Mouse (Mus musculus) cerebellum, postnatal 10 days (tissue): ENCODE data around the gene Resp18.

Experiments used
- DNase-seq, 2 experiments: peaks; one replicate each; pipeline ENCODE4 v3.0.0; 2021; ENCODE audit warnings: mixed read lengths in 2 of 2

The Resp18 gene

DNA sequence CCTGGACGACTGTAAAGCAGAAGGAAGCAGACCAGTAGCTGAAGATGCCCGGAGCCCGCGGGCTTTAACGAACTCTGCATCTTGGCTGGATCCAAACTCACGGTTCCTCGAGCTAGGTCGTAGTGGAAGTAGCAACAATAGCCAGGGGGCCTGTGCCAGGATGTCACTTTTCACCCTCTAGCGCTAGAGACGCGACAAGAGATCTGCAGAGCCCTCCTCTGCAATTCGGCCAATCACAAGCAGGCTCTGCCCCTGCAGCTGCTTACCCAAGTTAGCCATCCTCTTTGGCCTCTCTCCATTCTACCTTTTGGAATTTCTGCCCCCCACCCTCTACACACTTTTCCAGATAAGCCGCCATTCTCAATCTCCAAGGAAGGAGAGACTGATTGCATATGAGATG lies at the start of gene Resp18:
TSS of gene Resp18 (minus strand) at position 188 of the 400 bp plus-strand sequence.
- peak; percentile 36 to 42 for DNase-seq

DNA sequence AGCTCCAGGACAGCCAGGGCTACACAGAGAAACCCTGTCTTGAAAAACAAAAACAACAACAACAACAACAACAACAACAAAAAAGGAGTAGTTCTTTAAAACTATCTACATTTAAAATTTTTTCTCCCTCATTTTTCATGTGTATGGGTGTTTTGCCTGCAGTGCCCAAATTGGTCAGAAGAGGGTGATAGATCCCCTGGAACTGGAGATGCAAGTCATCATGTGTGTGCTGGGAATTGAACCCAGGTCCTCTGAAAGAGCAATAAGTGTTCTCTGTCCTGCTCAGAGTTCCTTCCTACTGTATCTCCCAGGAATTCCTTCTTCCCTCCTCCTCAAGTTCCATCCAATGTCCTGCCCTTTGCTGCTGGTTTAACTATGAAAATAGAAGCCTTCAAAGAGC lies 49.2 kb upstream of the Resp18 start:
- no peak for DNase-seq

DNA sequence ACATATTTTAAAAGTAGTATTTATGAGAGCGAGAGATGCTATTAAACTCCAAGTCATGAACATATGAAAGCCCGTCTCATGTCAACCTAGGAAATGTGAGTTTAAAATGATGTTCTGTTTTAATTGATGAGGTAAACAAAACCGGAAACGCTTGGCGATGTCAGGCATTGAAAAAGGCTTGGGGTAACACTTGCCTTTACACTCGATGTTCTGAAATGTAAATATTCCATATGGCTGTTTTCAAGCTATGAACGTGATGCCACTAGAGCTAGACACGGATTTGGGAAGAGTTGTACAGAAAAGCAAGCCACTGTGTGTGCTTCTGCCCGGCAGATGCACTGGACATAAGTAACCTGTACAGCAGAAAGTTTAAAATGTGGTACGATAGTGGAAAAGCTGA lies 41.0 kb upstream of the Resp18 start:
- DNase-seq, result no peak

DNA sequence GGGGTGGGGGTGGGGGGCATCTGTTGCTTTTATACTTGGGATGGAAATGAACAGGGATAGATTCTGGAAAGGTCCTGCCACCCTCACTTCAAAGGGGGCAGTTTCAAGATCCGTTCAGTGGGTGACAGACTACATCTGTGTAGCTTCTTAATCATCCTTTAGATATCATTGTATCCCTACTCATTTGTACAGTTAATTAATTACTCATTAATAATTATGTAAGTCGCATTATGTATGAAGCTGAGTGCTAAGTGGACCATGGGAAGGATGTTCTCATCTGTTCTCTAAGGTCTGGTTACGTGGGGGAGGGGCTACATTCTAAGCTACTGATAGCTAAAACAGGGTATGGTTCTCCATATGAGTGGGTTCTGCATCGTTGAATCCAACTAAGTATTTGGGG lies 40.5 kb upstream of the Resp18 start:
- no peak for DNase-seq

DNA sequence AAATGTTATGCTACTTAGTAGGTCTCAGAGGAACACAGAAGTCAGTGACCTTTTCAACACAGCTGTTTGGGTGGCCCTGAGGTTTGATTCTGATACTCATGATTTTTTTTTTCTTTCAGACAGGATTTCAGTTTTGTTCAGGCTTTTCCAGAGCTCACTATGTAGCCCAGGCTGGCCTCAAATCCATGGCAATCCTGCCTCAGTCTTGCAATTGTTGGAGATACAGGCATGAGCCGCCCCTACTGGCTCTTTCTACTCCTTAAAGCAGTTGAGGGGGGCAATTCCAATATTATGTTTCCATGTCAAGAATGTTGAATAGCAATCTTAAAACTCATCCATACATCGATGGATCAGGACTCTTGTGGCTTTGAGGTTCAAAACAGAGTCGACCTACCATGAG lies 40.1 kb upstream of the Resp18 start:
- no peak for DNase-seq

DNA sequence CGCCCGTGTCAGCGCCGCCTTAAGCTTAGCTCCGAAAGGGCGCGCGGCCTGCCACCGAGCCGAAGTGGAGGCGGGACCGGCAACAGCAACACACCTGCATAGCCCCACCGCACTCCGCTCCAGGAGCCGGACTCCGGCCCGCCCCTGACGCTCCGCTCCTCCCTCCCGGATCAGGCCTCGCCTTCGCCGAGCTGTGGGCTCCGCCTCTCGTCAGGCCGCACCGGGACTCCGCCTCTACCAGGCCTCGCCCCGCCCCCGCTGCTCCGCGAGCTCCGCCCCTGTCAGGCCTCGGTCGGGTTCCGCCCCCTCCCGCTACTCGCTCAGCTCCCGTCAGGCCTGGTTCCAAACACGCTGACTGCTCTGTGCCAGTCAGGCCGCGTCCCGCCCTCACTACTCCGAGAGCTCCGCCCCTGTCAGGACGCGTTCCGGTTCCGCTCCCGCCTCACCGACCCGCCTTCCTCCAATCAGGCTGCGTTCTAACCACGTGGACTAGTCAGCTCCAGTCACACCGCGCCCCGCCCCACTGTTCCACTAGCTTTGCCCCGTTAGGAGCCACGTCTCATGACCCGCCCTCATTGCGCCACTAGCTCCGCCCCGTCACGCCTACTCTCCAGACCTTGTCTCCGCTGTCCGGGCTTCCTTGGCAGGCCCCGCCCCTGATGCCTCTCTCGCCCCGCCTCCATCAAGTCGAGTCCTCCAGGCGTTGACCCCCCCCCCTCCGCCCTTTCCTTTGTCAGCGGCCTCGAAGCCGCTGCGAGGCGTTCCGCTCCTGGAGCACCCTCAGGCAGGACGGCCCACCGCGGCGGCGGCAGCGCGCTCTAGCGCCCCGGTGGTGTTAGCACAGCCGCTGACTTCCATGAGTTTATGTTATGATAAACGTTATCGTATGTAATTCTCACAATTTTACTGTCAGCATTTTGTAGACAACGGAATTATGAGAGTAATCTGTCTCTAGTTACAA lies 39.3 kb upstream of the Resp18 start, which contains the start of gene Dnpep:
TSS of gene Dnpep (minus strand) at position 750 of the 961 bp plus-strand sequence.
- peak; percentile 100 for DNase-seq

DNA sequence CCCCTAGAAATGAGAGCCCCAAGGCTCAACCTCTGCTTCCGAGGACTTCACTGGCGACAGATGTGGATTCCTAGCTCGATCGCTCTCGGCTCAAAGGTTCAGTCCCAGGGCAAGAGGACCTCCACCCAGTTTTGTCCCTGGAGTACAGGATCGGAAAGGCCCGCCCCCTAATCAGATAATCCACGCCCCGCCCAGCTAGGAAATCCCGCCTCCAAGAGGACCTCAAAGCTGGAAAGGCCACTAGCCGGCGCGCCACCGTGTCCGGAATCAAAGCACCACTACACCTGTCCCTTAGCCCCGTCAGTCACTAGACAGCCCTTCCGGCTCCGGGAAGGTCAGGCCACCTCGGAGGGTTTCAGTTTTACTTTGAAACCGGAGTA lies 38.6 kb upstream of the Resp18 start:
- DNase-seq, result peak; percentile 90 to 91

DNA sequence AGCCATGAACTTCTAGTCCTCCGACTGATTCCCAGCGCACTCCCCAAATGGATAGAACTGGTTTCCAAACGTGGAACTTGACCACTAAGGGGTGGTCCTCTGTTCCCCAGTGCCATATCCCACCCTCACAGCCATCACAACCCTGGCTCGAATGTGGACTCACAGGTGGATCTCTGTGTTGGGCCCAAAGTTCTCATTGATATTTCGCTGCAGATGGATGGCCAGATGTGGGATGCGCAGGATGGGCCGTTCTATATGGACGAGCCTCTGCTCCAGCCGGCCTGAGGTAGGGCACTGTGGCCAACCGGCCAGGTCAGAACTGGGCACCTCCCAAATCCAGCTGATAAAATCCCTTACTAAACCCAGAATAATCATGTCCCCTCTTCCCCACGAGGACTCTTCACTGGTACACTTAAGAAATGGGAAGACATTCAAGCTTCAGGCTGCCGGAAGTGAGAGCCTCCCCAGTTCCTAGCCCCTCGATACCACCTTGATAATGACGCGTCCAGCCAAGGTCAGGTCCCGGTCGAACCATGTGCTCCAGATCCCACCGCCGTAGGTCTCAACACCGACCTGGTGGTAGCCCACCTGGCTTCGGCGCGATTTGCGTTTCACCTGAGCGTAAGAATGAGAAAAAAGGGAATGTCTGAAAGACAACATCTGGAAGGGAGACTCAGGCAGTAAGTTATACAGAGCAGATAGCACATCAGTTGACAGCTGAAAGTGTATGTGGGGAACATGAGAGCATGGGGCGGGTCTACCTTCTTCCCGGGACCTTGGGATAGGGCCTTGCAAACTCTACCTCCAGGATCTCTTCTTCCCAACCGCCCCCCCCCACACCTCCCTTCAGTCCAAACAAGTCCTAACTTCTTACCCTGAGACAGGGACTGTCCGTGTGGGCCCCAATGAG lies 37.5 kb upstream of the Resp18 start:
- DNase-seq, result peak in 1 of 2 experiments; percentile 24

DNA sequence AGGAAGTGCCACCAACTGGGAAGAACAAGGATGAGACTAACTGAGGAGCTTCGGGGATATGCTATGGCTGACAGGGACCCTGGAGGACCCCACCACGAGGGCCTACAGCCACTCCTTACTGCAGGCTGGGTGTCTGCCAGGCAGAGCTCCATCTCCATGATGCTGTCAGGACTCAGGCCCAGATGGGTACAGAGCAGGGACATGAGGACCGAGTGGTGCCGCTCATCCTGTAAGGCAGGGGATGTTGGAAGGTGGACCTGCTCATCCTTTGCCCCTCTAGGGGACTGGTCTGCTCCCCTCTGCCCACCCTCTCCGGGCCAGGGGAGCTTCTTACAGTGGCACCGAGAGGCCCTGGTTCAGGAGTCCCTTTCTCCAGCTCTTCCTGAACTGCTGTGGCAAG lies 36.8 kb upstream of the Resp18 start:
- peak in 1 of 2 experiments; percentile 18 for DNase-seq

DNA sequence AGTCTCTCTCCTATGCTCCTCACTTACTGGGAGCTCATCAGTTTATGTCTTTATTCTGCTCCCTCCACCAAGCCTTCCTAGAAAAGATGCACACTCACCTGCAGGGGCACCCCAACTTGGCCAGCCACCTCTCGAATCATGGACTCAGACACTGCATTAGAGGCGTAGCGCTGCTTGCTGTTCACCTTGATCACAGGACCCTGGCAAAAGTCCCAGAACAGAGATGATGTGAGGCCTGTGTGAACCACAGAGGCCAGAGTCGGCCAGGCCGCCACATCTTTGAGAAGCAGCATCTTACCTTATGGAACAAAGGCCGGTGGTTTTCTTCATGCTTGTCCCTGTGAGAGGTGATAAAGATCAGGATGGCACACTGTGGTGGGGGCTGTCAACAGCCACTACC lies 33.5 kb upstream of the Resp18 start:
- DNase-seq, result no peak

DNA sequence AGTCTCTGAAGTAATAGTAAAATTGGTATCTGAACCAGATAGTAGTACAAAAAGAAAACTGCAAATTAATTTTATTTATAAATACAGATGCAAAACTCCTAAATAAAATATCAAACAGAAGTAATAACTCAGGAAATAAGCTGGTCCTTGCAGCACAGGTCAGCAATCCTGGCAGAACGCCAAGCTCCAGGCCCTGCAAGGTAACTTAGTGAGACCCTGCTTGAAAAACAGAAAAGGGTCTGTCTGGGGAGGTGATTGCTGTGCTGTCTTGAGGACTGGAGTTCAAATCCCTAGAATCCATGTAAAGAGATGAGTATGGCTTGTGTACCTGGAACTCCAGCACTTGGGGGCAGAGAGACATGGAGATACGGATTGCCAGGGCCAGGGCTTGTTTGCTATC lies 26.4 kb upstream of the Resp18 start:
- no peak for DNase-seq

DNA sequence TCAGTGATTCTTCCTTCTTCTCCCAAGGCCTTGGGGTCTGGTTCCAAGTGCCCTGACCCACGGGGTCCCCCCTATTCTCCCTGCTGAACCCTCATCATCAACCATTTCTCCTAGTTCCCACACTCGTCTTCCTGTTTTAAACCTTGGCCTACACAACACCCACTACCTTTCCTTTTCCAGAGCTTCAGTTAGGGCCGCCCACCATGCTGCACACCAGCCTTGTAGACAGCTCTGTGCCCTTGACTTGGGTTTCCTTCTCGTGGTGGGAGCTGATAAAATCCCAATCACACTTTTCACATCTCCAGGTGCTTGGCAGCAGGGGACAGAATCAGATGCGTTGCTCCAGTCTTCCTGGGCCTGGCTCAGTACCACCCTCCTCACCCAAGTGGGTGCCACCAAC lies 16.1 kb upstream of the Resp18 start:
- DNase-seq, result no peak

DNA sequence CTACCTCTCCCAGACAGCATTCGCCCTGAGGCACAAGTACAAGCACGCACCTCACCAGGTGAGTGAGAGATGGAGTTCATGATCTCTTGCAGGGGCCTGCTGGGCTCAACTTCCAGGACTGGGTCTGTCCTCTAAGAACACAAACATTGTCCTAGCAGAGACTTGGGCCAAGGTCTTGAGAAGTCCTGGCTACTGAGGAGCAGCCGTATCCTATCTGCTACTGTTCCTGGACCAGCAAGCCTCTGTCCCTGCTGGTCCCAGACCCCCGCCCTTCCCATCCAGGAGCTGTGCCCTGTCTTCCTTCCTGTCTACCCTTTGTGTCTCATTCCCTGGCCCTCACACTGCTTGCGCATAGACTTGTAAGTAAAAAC lies 15.1 kb upstream of the Resp18 start:
- DNase-seq, result no peak

DNA sequence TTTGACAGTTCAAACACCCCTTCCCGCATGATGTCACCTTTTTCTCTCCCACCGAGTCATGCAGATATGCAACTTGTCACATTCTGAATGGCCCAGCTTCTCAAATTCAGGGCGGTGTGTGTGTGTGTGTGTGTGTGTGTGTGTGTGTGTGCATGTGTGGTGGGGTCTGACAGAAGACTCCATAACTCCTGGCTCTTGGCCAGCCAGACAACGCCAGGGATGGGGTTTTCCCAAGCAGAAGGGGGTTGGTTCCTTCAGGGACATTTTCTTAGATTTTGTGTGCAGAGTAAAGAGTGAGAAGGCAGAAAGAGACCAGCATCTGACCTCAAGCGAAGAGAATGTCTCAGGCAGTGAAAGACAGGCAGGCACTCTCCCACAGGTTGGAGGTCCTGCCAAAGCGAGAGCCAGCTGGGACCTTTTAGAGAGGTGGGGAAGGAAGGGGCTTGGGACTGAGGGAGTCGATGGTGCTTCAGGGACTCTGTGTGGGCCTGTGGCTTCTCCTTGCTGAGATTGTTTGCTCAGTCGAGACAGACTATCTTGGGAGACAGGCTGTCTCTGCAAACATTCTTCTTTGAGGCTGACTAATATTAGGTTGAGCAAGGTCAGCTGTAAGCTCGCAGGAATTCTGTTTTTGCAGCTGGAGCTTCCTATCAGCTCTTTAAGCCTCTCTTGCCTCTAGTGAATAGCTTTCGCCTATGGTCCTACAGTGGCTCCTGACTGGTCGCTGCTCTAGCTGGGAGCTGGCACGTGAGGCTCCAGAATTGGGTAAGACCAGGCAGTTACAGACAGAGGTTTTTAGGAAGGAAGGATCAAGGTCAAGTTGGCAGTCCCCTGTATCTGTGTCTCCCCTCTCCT lies 14.5 kb upstream of the Resp18 start:
- DNase-seq, result no peak

DNA sequence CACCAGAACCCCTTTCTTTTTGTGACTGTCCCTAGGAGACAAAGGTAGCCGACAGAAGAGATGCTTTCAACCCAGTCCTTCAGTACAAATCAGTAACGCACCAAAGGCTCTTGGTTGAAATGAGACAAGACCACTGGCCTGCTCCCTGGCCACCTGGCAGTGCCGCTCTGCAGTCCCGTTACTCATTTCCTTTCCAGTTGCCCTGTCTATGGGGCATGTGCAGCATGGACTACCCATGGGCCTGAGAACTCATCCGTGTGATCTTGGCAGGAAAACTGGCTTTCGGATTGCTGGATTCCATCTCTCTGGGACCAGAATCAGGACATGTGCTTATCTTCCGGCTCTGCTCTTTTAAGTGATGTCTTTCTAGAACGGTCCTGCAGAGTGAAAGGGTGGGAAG lies 13.1 kb upstream of the Resp18 start:
- peak; percentile 53 for DNase-seq

DNA sequence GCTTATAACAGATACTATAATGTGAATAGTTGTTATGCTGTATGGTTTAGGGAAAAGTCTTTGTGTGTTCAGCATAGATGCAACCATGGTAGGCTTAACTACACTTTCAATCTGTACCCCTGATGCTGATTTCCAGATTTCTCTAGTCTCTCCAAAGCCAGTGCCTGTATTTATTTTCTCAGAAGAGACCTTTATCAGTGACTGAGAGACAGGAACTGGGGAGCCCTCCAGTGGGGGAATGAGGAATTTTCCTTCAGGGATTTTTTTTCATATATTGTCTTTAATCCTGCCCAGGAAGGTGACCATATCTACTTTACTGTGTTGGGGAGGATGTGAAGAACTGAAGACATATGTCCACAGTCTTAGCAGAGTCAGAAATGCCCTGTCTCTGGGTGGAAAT lies 12.4 kb upstream of the Resp18 start:
- peak; percentile 81 to 87 for DNase-seq

DNA sequence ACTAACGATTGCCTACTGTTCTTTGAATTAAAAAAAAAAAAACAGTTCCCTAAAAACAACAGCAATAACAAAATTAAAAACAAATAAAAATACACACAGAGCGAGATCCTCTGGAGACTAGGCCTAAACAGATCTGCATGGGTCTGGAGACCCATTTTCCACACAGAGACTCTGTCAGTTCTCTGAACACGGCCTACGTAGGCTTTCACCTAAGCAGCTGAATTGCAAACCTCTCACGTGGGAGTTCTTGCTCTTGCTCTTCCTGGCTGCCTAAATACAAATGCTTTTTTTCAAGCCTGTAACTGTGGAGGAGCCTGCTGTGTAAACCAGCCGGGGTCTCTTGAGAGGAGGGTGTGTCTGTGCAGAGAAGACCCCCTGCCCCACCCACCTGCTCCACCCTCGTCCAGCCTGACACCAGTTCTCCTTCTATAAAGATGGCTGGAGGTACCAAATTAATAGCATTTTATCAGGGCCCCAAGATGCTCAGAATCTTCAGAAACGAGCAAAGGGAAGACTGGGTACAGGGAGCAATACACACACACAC lies 11.7 kb upstream of the Resp18 start:
- DNase-seq, result peak in 1 of 2 experiments; percentile 16

DNA sequence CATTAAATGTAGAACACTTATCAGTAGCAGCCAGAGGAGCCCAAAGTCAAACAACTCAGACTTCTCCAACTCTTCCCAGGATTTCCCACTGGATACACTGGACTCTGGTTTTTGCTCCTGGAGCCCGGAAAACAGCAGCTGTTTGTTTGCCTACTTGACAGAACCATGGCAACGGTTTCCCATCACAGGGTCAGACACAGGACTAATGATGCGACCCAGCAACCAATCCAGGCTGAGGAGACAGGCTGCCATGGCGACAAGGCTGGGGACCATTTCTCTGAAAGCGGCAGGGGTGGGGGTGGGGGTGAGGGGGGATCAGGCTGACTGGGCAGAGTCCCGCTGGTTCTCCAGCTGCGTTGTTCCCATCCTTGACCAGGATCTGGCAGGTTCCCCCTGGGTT lies 11.2 kb upstream of the Resp18 start:
- peak; percentile 63 to 73 for DNase-seq

DNA sequence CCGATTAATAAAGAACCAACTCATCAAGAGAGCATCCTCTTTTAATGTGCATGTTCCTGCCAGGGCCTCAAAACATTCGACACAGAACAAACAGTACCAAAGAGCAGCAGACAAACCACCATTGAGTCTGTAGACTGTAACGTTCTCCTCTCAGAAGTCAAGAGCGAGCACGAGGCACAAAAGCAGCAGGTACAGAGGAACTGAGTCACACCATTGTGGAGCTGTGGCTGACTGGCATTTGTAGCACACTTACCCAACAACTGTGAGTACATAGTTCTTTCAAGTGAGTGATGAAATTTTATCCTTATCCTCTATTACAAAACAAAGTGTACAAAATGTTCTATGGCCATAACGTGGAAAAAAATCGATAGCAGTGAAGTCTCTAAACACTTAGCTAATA lies 6.7 kb upstream of the Resp18 start:
- no peak for DNase-seq

DNA sequence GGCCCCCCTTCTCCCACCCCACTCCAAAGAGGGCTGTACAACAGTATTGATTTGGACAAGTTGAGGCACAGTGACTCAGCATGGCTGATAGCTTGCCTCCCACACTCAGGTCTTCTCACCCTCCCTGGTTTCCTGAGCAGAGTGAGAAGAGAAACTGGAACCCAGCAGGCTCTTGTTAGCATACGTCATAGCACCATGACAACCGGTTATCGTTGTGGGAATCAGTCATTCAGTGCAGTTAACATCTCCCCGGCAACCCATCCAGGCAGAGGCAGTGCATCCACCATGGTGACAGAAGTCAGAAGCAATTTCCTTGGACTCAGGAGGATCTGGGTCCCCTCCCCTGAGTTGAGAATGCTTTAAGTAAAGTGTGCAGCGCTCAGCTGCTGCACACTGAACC lies 4.8 kb upstream of the Resp18 start:
- DNase-seq, result no peak

DNA sequence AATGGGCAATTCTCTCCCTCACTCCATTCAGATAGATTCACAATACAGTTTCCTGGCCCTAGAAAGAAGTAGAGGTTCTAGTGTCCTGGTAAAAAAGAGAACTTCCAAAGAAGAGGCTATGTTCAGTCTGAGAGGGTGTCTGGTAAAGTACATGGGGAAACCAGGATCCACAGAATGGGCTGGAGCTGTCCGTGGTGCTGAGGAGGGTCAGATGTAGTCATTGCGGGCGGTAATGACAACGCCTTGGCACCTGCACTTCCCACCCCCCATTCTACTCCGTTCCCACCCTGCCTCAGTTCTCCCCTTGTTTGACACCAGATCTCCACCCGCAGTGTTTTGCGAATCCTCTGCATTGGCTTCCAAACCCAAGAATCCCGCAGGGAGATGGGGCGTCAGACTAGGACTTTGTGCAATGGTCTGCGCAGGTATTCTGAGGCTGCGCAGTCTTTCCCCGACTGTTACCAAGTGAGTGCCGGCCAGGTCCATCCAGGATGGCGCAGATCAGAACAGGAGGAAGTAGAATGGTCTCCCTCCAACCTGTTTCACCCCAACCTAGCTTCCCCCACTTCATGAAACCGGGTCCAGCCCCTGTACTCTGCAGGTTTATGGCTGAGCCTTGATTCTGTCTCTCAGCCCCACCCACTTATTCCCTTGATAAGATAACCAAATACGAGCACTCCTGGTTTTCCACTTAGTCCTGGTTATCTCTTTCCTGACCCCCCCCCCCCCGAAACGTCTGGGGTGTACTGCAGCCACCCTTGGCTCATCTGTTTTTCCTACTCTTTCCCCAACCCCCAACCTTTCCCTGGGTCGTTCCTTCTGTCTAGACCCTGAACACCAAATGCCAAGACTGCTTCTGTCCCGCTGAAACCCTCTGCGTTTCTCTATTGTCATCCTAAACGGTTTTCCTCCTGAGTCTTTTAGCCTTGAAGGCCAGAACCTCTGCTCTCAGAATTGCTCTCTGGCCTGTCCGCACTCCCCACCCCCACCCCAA lies 723 bp downstream of the Resp18 start:
- DNase-seq, result peak; percentile 33 to 36
